Mouse (Mus musculus) heart, embryonic 11.5 days (tissue): Measurements from ENCODE around the gene Gimap4. TPM values are rescaled to one million over a fixed set of nuclear protein-coding genes. Genes with fewer than 3 reads are reported as not detected.

Source experiments
- ATAC-seq: fragments of 200-750 bp; cut with Nextera tagmentation; replicated peaks from 2 replicates; pipeline ENCODE4 v1.8.0; 2017; ENCODE audit warnings: moderate library complexity; ENCODE audit not compliant: insufficient number of reproducible peaks, low FRiP score, low TSS enrichment
- H3K27ac ChIP-seq: fragments of 300-500 bp; sonication (generic); 2 replicates; pipeline ENCODE4 v1.5.1; 2014; ENCODE audit warnings: mild to moderate bottlenecking, low read depth, low read length
- H3K27me3 ChIP-seq: fragments of 300-500 bp; sonication (generic); 2 replicates; pipeline ENCODE4 v1.6.1; 2014; ENCODE audit warnings: mild to moderate bottlenecking, low read length, mixed read lengths; ENCODE audit not compliant: control insufficient read depth, insufficient read depth
- H3K36me3 ChIP-seq: fragments of 300-500 bp; sonication (generic); 2 replicates; pipeline ENCODE4 v1.6.1; 2014; ENCODE audit warnings: mild to moderate bottlenecking, low read length, moderate library complexity, mixed read lengths; ENCODE audit not compliant: control insufficient read depth, insufficient read depth
- H3K4me1 ChIP-seq: fragments of 300-500 bp; sonication (generic); 2 replicates; pipeline ENCODE4 v1.6.1; 2014; ENCODE audit warnings: low read length; ENCODE audit not compliant: control insufficient read depth, insufficient read depth
- H3K4me2 ChIP-seq: fragments of 300-500 bp; sonication (generic); 2 replicates; pipeline ENCODE4 v1.6.1; 2014; ENCODE audit warnings: mild to moderate bottlenecking, moderate library complexity
- H3K4me3 ChIP-seq: fragments of 300-500 bp; sonication (generic); 2 replicates; pipeline ENCODE4 v1.5.1; 2014; ENCODE audit warnings: low read depth, low read length
- H3K9ac ChIP-seq: fragments of 300-500 bp; sonication (generic); 2 replicates; pipeline ENCODE4 v1.6.1; 2014; ENCODE audit warnings: mild to moderate bottlenecking, low read depth, low read length, moderate library complexity
- H3K9me3 ChIP-seq: fragments of 300-500 bp; sonication (generic); replicated peaks from 2 replicates; pipeline ENCODE4 v1.6.1; 2016; ENCODE audit warnings: low read length; ENCODE audit not compliant: control insufficient read depth
- WGBS: fragments of 180-500 bp; shearing (Covaris S2); extraction: QIAGEN DNeasy Blood & Tissue Kit; methylation state at CpG from one replicate; pipeline ENCODE4 v1.1.7; 2014; ENCODE audit not compliant: insufficient replicate concordance; 5-methylcytosine and 5-hydroxymethylcytosine counted together
- polyA plus RNA-seq: library from polyadenylated mRNA; unstranded; fragments of >200 nt; fragmentation: Nextera tagmentation; extraction: Ambion mirVana; gene quantifications from 2 replicates; pipeline ENCODE4 v1.2.1, GENCODE M21; 2014

Gene Gimap4
- polyA plus RNA-seq, 1 experiment from 2014 or later = 8.6 TPM

DNA sequence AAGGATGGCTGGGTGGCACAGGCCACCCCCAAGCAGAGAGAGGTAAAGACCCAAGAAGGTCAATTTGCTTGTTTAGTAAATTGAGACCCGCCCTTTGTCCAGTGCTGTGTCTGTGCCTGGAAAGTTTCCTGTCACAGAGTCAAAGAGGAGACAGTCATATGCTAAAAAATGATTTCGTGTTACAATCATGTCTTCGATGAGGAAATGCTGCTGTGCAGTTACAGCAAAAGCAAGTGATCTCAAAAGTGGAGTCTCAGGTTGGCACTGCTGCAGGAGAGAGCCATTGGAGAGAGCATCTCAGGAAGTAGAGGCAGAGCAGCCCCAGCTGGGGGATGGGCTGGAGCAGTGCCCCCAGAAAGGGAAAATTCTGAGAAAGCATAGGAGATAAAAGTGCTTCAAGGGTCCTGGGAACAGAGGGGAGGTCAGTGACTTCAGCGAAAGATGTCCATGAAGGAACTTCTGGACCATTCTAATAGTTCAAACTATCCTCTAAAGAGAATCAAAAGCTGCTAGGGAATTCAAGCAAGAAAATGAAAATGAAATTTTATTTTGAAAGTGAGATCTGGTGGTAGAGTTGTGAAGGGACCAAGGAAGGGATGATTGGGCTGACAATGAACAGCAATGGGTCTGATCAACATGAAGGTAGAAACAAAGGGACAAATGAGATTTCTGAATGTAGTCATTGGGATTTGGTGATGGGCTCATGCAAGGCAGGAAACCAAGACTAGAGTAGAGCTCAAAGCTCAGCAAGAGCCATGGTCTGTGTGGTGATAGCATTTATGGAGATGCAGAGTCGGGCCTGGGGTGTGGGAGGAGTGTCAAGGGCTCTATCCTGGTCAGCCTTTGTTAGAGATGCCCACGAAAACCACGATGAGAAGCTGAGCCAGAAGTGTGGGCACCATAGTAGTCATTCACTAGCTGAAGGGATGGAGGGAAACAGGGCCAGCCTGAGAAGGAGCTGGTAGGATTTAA is 1.6 kb downstream of the Gimap4 start:
- Histone ChIP-seq H3K4me1 (no peaks in the 10 kb centered on the region), H3K27ac (no peak overlapping the region; the same call in 1 of the 2 replicates), H3K4me3 (no peak overlapping the region), H3K36me3 (no peaks in the 10 kb centered on the region), H3K27me3 (no peaks in the 10 kb centered on the region), H3K9me3 (no peaks in the 10 kb centered on the region), H3K9ac (no peak overlapping the region), H3K4me2 (no peak overlapping the region)
- ATAC-seq = no peak
- 72% methylated on average over 7 of the region's 7 CpGs for WGBS

DNA sequence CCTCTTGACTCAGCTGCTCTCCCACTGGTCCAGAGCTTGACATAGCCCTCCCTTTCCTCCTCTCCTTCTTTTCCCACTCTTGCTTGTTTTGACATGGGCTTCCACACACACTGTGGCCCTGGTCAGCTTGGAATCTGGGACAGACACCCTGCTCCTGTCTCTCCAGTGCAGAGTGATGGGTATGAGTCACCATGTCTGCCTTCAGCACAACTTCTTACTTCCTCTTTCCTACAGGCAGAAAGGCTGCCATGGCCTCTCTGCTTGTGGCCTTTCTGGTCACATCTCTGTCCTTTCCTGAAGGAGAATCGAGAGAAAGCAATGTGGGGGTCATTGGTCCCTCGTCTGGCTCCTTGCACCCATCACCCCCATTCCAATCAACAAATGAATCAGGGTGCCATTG is 2.7 kb downstream of the Gimap4 start:
- Histone ChIP-seq H3K27me3 (no peaks in the 10 kb centered on the region), H3K4me2 (no peak overlapping the region), H3K4me3 (no peak overlapping the region), H3K9me3 (no peaks in the 10 kb centered on the region), H3K4me1 (no peaks in the 10 kb centered on the region), H3K36me3 (no peaks in the 10 kb centered on the region), H3K27ac (no peak overlapping the region), H3K9ac (no peak overlapping the region)
- WGBS = 57% methylated on average over 2 of the region's 2 CpGs
- ATAC-seq = no peak

DNA sequence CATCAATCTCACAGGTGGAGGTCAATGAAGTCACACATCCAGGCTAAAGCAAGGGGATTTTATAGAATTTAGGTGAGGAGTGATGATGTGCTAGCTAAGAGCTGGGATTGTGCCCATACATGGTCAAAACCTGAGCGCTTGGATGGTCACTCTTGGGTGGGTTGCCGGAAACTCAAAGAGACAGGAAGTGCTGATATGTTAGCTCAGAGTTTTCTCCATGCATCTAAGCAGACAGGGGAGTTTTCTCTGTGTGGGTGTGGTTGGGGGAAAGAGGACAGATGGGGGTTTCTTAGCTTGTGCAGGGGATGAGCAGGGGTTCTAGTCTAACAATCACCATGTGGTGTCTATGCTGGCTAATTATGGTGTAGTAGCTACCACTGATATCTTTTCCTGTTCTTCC is 5.0 kb downstream of the Gimap4 start:
- 53% methylated on average over 2 of the region's 2 CpGs for WGBS
- no peak for ATAC-seq

DNA sequence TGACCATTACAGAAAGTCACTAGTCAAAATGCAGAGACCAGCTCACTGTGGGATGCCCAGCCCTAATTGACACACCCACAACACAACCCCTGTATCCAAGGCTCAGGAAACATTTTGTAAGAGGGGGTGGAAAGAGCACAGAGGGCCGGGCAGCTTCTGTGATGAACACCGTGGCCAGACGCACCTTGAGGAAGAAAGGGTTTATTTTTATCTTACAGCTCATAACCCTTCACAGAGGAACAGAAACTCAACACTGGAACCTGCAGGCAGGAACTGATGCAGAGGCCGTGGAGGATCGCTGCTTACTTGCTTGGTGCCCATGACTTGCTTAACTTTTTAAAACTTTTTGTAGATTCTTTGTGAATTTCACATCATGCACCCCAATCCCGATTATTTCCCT is 8.6 kb downstream of the Gimap4 start:
- H3K36me3 ChIP-seq = no peaks in the 10 kb centered on the region
- no peak overlapping the region for H3K27ac ChIP-seq
- no peak overlapping the region for H3K9ac ChIP-seq
- no peaks in the 10 kb centered on the region for H3K9me3 ChIP-seq
- WGBS = 80% methylated on average over 6 of the region's 6 CpGs
- no peak overlapping the region for H3K4me3 ChIP-seq
- no peaks in the 10 kb centered on the region for H3K4me1 ChIP-seq
- no peaks in the 10 kb centered on the region for H3K27me3 ChIP-seq
- ATAC-seq = no peak
- H3K4me2 ChIP-seq = no peak overlapping the region

More for the DNA sequence above, 5.0 kb downstream of the Gimap4 start:
- H3K9ac ChIP-seq = no peak overlapping the region
- no peaks in the 10 kb centered on the region for H3K9me3 ChIP-seq
- no peaks in the 10 kb centered on the region for H3K4me1 ChIP-seq
- H3K36me3 ChIP-seq = no peaks in the 10 kb centered on the region
- no peak overlapping the region for H3K4me2 ChIP-seq
- H3K27ac ChIP-seq = no peak overlapping the region
- H3K27me3 ChIP-seq = no peaks in the 10 kb centered on the region
- no peak overlapping the region for H3K4me3 ChIP-seq

DNA sequence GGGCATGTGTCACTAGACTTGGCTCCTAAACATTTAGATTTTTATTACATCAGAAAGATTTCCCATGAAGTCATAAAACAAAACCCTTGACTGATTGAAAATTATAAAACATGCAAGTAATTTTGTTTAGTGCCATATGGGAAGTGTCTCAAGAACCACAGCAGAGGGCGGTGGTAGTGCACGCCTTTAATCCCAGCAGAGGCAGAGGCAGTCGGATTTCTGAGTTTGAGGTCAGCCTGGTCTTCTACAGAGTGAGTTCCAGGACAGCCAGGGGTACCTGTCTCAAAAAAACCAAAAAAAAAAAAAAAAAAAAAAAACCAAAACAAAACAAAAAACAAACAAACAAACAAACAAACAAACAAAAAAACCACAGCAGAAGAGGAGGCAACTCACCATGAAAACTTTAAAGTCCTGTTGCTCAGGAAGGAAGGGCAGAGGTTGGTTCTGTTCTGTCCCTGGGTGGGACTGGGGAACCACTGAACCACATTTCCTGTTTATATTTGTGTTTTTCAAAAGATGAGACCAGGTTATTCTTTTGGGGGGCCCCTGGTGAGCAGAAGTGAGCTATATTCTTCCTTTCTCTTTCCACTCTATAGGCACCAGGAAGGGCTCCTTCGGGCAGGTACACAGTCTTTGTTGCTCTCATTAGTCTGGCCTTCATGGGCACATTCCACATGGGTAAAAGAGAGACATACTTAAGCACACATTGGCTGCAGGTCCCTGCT is 12.6 kb downstream of the Gimap4 start:
- 77% methylated on average over 4 of the region's 4 CpGs for WGBS
- H3K9me3 ChIP-seq = no peaks in the 10 kb centered on the region
- no peak overlapping the region for H3K27ac ChIP-seq

DNA sequence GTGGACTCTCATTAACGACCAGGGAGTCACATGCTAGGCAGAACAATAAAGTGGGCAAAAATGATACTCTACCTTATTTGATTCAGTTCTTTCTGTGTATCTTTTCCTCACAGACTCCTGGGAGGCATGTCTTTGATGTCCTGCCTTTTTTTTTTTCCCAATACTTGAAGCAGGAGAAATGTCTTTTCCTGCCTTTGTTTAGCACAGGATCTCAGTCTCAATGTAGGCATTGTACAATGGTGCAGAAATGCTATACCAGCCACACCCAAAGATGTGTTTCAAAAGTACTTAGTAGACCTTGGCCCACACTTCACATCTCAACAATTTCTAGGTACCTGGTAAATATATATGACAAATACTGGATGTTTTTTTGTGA is 13.2 kb downstream of the Gimap4 start:
- WGBS = 66% methylated on average over 1 of the region's 1 CpGs
- H3K27ac ChIP-seq = no peak overlapping the region
- no peaks in the 10 kb centered on the region for H3K36me3 ChIP-seq
- ATAC-seq = no peak
- no peaks in the 10 kb centered on the region for H3K9me3 ChIP-seq
- no peak overlapping the region for H3K4me3 ChIP-seq
- no peak overlapping the region for H3K9ac ChIP-seq
- H3K27me3 ChIP-seq = no peaks in the 10 kb centered on the region
- H3K4me2 ChIP-seq = no peak overlapping the region
- H3K4me1 ChIP-seq = no peaks in the 10 kb centered on the region

More for the DNA sequence above, 12.6 kb downstream of the Gimap4 start:
- no peaks in the 10 kb centered on the region for H3K4me1 ChIP-seq
- no peak overlapping the region for H3K4me3 ChIP-seq
- no peak overlapping the region for H3K4me2 ChIP-seq
- no peaks in the 10 kb centered on the region for H3K36me3 ChIP-seq
- no peak for ATAC-seq
- H3K9ac ChIP-seq = no peak overlapping the region
- H3K27me3 ChIP-seq = no peaks in the 10 kb centered on the region

DNA sequence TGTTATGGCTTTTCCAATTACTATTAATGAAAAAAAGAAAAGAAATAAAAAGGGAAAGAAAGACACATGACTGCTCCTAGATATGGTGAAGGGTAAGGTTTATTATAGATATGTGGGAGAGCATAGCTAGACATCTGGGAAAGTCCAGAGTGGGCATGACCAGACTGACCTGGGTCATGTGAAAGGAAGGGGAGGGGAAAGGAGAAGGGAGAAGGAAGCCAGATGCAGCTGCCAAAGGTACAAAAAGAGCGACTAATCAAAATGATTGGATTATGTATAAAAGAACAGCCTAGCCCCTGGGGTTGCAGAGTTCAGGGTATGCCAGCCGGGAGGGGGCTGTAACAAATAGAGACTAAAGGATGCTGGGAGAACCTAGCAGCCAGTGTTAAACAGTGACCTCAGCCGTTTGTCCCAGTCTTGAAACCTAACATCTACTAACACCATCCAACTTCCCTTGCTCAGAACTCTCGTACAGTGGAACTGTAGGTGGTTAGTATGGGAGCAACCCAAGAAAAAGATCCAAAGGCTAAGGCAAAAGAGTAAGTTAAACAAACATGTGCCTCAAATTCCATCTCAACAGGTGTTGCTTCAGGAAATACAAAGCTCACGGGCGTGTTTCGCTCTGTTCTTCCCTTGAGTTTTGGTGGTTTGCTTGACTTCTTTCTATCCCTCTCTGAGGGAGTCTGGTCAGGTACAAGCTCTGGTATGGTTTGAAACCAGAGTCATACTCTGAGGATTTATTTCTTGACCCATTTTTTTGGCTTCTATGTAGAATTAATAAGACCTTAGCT is 13.9 kb downstream of the Gimap4 start:
- 77% methylated on average over 7 of the region's 7 CpGs for WGBS
- H3K27me3 ChIP-seq = no peaks in the 10 kb centered on the region
- no peak for ATAC-seq
- H3K4me1 ChIP-seq = no peaks in the 10 kb centered on the region
- H3K4me2 ChIP-seq = no peak overlapping the region
- H3K9me3 ChIP-seq = no peaks in the 10 kb centered on the region
- no peak overlapping the region for H3K27ac ChIP-seq
- H3K36me3 ChIP-seq = no peaks in the 10 kb centered on the region
- H3K4me3 ChIP-seq = no peak overlapping the region
- H3K9ac ChIP-seq = no peak overlapping the region

DNA sequence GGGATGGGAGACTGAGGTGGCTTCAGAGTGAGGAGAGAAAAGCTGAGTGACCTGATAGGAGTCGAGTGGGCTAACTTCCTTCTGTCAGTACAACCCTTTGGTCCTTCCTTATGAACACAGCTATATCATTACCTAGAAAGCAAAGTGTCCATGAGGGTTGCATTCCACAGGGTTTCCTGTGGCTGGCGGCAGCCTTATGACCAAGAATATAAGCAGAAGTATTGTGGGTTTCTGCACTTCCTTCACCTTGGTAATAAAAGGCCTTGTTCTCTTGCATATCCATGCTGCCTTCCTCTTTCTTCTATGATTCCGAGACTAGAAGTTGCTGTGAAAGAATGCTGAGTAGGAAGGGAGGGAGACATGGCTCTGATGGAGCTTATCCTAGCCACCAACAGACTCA is 14.5 kb downstream of the Gimap4 start:
- ATAC-seq = no peak
- Histone ChIP-seq H3K4me1 (no peaks in the 10 kb centered on the region), H3K4me3 (no peak overlapping the region), H3K27ac (no peak overlapping the region), H3K27me3 (no peaks in the 10 kb centered on the region), H3K9me3 (no peaks in the 10 kb centered on the region), H3K9ac (no peak overlapping the region), H3K4me2 (no peak overlapping the region), H3K36me3 (no peaks in the 10 kb centered on the region)
- 68% methylated on average over 3 of the region's 3 CpGs for WGBS
